Mouse (Mus musculus): Measurements from ENCODE around the gene Prrg2.
A peak's percentile ranks its signal among the peaks of the same experiment; 100 is the strongest.
"Not testable (repeated sequence)": the region's sequence is repeated elsewhere in the genome, so short reads cannot be mapped to it uniquely, and the experiment has no call there.

Prrg2 gene

GRCm38 (mm10) chr7:45035631-45036030 lies 26.8 kb downstream of the Prrg2 start:
- no peak for DNase-seq (ENCODE audit: low spot score in 2 of 2)

DNA sequence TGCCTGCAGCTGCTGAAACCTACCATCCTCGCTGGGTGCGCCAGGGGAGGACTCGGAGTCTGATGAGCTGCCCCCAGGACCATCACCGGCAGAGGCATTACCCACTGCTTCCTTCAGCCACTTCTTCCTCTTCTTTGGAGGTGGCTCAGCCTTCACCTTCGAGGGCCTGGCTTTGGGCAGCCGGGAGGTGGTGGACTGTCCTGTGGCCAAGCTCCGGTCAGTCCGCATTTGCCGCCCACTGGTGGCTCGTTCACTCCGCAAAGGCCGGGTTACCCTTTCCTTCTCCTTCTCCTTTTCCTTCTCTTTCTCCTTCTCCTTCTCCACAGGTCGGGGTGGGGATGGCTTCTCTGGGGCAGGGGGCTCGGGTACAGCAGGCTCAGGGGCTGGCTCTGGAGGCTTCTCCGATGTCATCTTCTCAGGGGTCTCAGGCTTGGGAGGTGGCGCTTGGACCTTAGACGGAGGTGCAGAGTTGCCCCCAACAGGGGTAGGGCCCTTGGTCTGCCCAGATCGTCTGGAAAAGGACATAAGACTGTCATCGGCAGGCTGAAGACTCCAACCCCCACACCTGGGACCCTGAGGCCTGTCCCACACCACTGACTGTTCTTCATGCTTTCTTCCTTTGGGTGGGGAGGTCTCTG lies 28.6 kb downstream of the Prrg2 start:
- no peak for DNase-seq (ENCODE audit: low spot score in 2 of 2)

- DNase-seq (ENCODE audit: low spot score in 2 of 2): no peak
Measured at GRCm38 (mm10) chr7:45030857-45031256, 31.6 kb downstream of the Prrg2 start.

DNA sequence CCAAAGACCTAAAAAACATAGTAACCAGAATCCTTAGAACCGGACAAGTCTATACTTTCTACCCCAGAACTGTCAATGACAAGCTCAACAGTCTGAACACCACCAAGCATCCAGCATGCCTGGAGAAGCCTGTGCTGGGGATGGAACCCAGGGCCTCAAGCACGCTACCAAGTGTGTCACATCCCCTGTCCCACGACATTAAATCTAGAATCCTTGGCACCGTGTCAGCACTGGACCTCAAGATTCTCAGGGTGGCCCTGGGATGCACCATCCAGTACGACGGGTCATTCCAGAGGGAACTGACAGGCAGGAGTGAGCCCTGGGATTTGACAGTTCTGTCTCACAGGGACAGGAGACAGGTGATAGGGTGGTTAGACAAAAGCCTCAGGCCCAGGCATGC lies 32.5 kb downstream of the Prrg2 start:
- no peak for DNase-seq (ENCODE audit: low spot score in 2 of 2)

GRCm38 (mm10) chr7:45028351-45028750 lies 34.1 kb downstream of the Prrg2 start:
- no peak for DNase-seq (ENCODE audit: low spot score in 2 of 2)

DNA sequence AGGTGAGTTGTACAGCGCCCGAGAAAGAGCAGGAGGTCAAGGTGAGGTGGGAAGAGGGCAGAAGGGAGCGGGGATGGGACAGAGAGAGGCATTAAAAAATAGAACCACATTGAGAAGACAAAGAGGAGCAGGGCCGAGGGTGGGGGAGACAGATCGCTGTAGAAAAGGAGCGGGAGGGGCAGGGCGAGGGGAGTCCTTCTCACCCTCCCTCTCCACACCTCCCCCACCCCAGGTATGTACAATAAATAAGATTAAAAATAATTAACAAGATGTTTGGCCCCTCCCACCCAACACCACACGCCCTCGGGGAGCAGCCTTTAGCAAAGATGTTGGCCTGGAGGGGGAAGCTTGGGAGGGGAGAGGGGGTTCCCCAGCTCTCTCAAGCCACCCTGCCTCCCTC lies 34.7 kb downstream of the Prrg2 start:
- DNase-seq (ENCODE audit: low spot score in 2 of 2): no peak

- DNase-seq (ENCODE audit: low spot score in 2 of 2): no peak
Measured at GRCm38 (mm10) chr7:45026256-45026655, 36.2 kb downstream of the Prrg2 start.

DNA sequence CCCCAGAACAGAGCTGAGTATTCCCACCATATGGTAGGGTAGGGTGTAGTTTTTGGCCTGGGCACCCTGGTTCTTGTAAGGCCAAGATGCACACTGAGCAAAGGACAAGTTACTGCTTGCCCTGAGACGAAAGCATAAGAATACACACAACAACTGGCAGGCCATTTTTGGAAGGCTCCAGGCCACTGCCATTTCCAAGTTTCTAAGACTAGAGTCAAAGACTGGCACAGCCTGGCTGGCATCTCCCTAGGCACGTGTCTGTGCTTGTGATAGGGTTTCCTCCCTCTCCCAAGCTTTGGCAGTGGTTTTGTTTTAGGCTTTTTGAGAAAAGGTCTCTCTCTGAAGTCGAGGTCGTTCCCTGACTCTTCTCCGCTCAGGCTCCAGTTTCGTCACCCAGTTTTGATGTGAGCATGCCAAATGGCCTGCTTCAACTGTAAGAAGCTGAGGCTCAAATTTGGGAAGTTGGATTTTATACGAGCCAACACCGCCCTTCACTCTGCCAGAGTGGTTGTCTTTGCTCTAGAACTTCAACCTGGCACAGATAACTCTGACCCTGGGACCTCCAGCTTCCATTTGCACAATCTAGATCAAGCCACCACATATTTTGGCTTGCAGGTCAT lies 36.8 kb downstream of the Prrg2 start:
- no peak for DNase-seq (ENCODE audit: low spot score in 2 of 2)

- DNase-seq (ENCODE audit: low spot score in 2 of 2): no peak
Measured at GRCm38 (mm10) chr7:45024281-45025248, 37.9 kb downstream of the Prrg2 start.

GRCm38 (mm10) chr7:45023711-45024110 lies 38.8 kb downstream of the Prrg2 start:
- not testable (repeated sequence) for DNase-seq (ENCODE audit: low spot score in 2 of 2)

GRCm38 (mm10) chr7:45020225-45020624 lies 42.3 kb downstream of the Prrg2 start:
- DNase-seq (ENCODE audit: low spot score in 2 of 2): no peak

DNA sequence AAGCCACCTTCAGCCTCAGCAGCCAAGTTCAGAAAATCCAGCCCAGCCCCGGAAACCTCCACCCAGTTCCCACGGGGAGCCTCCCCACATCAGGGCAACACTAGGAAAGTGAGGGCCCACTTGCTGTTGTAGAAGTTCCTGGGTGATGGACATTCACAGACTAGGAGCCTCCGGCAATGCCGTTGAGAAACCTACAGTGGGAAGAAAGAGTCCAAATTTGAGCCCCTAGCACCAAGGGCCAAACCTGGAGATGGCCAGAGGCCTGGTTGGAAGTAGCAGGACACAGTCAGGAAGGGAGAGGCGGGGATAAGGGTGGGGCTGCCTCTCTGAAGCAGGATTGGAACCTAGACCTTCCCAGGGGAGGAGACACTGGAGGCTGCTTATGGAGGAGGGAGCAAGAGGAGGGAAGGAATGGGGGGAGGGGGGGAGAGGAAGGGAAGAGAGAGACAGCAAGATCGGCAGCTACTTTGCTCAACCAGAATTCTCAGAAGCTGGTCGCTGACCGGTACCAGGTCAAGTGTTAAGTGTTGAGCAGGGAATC lies 43.4 kb downstream of the Prrg2 start:
- DNase-seq (ENCODE audit: low spot score in 2 of 2): no peak

DNA sequence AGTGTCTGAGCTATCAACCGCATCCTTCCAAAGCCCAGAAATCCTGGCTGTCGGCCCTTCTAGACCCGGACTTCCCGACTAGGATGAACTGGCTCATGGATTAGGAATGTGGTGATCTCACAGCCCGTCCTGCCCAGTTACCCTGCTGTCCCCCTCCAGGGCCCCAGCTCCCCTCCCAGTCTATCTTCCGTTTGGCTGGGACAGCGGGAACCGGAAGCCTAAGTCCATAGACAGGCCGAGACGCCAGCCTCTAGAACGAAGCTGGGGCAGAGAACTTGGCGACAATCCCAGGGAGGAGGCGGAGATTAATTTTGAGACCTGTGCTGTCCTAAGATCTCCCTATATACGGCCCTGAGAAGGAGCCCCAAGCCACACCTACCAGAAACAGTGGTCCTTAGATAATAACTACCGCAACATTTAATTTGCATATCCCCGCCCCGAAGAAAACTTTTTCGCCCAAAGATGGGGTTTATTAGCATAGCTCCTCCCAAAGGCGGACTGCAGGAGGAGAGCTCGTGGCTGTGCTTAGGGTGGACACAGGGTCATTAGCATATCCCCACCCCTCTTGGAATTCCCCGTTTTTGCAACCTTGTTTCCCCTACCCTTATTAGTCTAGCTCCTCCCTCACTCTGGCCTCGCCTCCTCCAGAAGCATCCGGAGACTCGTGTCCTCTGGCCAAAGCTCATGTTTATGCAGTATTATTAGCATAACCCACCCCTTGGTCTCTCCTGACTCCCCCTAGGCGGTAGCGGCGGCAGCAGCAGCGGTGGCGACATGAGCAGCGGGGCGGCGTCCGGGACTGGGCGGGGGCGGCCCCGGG lies 45.0 kb downstream of the Prrg2 start, which contains the start of gene Rras:
Rras (plus strand) TSS at position 720 of the 820 bp plus-strand sequence.
- DNase-seq (ENCODE audit: low spot score in 2 of 2): peak; percentile 81 to 87

DNA sequence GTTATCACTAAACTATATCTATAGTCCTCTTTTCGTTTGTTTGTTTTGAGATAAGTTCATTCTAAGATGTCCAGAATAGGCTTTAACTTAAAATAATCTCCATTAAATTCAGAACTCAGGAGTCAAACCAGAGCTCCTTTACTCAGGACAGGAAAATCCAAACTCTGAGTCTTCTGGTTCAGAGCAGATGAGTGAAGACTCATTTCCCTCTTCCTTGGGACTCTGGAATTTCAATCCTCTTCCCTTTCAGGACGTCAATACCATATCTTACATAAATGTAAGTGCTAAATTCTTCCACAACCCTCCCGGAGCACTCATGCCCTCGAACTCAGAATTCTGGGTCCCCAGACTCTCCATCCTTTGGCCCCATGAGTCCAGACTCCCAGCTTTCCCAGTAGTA lies 45.7 kb downstream of the Prrg2 start:
- DNase-seq (ENCODE audit: low spot score in 2 of 2): no peak

GRCm38 (mm10) chr7:45015957-45016612 lies 46.4 kb downstream of the Prrg2 start, which contains the start of gene Scaf1:
Gene Scaf1 (minus strand): TSS chr7:45016363.
- peak; percentile 100 for DNase-seq (ENCODE audit: low spot score in 2 of 2)

- DNase-seq (ENCODE audit: low spot score in 2 of 2): no peak
Measured at GRCm38 (mm10) chr7:45015344-45015956, 47.0 kb downstream of the Prrg2 start.

- no peak for DNase-seq (ENCODE audit: low spot score in 2 of 2)
Measured at GRCm38 (mm10) chr7:45014096-45014451, 48.4 kb downstream of the Prrg2 start.

- no peak for DNase-seq (ENCODE audit: low spot score in 2 of 2)
Measured at GRCm38 (mm10) chr7:45013366-45014095, 48.9 kb downstream of the Prrg2 start.

DNA sequence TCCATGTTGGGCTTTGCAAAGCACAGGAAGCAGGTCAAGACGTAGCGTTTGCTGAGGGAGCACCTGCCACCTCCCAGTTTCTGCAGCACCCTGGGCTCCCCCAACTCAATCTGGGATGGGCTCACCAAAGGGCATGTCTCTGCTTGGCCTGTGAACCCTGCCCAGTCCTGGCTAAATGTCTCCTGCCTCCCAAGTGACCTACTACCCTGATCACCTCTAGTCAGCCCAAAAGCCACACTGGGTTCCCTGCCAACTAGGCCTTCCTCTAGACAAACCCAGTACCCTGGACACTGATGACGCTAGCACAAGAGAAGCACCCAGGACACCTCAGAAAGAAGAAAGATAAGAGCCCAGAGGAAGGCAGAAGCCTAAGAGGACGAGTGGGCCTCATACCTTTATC lies 49.7 kb downstream of the Prrg2 start:
- no peak for DNase-seq (ENCODE audit: low spot score in 2 of 2)

DNA sequence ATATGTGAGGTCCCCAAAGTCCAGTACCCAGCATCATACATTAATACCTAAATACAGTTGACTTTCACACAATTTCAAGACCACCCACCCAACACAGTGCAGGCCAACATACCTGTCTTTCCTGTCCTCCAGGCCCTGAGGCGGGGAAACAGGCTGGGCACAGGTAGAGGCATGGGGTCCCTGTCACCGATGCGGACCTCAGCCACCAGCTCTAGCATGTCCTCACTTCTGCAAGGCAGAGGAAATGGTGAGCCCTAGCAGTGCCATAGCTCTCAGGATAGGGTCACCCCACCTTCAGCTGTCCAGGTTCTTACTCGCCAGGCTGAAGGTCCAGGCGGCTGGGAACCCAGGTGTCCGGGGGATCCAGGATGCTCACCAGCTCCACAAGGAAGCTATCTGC lies 50.5 kb downstream of the Prrg2 start:
- no peak for DNase-seq (ENCODE audit: low spot score in 2 of 2)

Measured in frontal cortex, postnatal 36 days (tissue).